8 mouse cellular contexts compared by ENCODE assay signal in genomic region chr10:81432169-81432867, GRCm38 (mm10). TPM values are rescaled to one million over a fixed set of nuclear protein-coding genes. Genes with fewer than 3 reads are reported as not detected.
DNase-seq lines count a peak whose midpoint lies in the region; ATAC-seq and TF ChIP-seq lines count a peak whose summit lies in the region.

No protein-coding gene starts in this region.

- peaks cover 34% of the 10 kb centered on the region for H3K4me1 ChIP-seq in kidney, embryonic 16.5 days (ENCODE audit: insufficient read depth, low read length)
- peaks cover 19% of the 10 kb centered on the region; the same call in 1 of the 2 replicates for H3K4me1 ChIP-seq in midbrain, postnatal 0 days (ENCODE audit: insufficient read depth, low read length)

- ATAC-seq in kidney, embryonic 16.5 days (ENCODE audit: low FRiP score, low TSS enrichment) = no peak
- peak; percentile 9 for ATAC-seq in midbrain, postnatal 0 days (ENCODE audit: low FRiP score)

- 61% methylated on average over 21 of the region's 21 CpGs for WGBS in kidney, embryonic 16.5 days
- 65% methylated on average over 21 of the region's 21 CpGs for WGBS in midbrain, postnatal 0 days

- H3K4me3 ChIP-seq in kidney, embryonic 16.5 days (ENCODE audit: low read length) = peak overlapping the region; percentile 21
- peak overlapping the region; percentile 19; the same call in 1 of the 2 replicates for H3K4me3 ChIP-seq in midbrain, postnatal 0 days (ENCODE audit: low read depth, low read length)

- H3K27ac ChIP-seq in kidney, embryonic 16.5 days (ENCODE audit: low read length) = peak overlapping the region; percentile 25; the same call in 1 of the 2 replicates
- 0 out of 2 replicates have a peak overlapping the region, but pooled peaks have one; percentile 12 for H3K27ac ChIP-seq in midbrain, postnatal 0 days (ENCODE audit: low read depth, low read length)

- peak overlapping the region; percentile 55 for H3K4me2 ChIP-seq in kidney, embryonic 16.5 days (replicated peaks; ENCODE audit: low read depth, low read length)
- H3K4me2 ChIP-seq in midbrain, postnatal 0 days (ENCODE audit: low read depth, low read length, poor library complexity, severe bottlenecking) = peak overlapping the region; percentile 54

- DNase-seq in cerebellum, adult 11-12 months = peak; percentile 75
- DNase-seq in cerebellum, adult 11 months = no peak
- peak; percentile 25 for DNase-seq in urinary bladder, postnatal 14 days (ENCODE audit: low spot score)
- no peak for DNase-seq in urinary bladder, adult 18-20 months (ENCODE audit: low spot score in 2 of 2)
- no peak for DNase-seq in midbrain, postnatal 0 days (ENCODE audit: low spot score)
- no peak for DNase-seq in layer of hippocampus, adult 18-20 months (ENCODE audit: low spot score in 2 of 2)
- no peak for DNase-seq in layer of hippocampus, adult 11-12 months (ENCODE audit: low spot score)

- no peaks in the 10 kb centered on the region for H3K9me3 ChIP-seq in kidney, embryonic 16.5 days (ENCODE audit: low read length)
- H3K9me3 ChIP-seq in midbrain, postnatal 0 days (ENCODE audit: low read length) = no peaks in the 10 kb centered on the region

- H3K9ac ChIP-seq in kidney, embryonic 16.5 days (replicated peaks; ENCODE audit: low read length) = peak overlapping the region; percentile 15; the same call in 1 of the 2 replicates
- H3K9ac ChIP-seq in midbrain, postnatal 0 days (replicated peaks; ENCODE audit: low read length, poor library complexity, severe bottlenecking) = no peak overlapping the region

- no peak for TF ChIP-seq CTCF in midbrain, postnatal 0 days (IDR thresholded peaks at IDR 0.05)

- H3K36me3 ChIP-seq in kidney, embryonic 16.5 days (ENCODE audit: insufficient read depth, low read length) = no peaks in the 10 kb centered on the region
- H3K36me3 ChIP-seq in midbrain, postnatal 0 days (ENCODE audit: insufficient read depth, low read length) = no peaks in the 10 kb centered on the region

- no peaks in the 10 kb centered on the region for H3K27me3 ChIP-seq in kidney, embryonic 16.5 days (ENCODE audit: insufficient read depth, low read length)
- H3K27me3 ChIP-seq in midbrain, postnatal 0 days (ENCODE audit: insufficient read depth, low read length) = no peaks in the 10 kb centered on the region

RNA-seq across cellular contexts. Expression of gene Nfic, which starts 23.1 kb away (rescaled TPM):
- polyA plus RNA-seq in kidney, embryonic 16.5 days (2015; fragmentation: Nextera tagmentation; extraction: Ambion mirVana) = 87.8 and 92.0 TPM in 2 replicates
- total RNA-seq in midbrain, postnatal 0 days (2014; rRNA removed) = 16.2 and 17.4 TPM in 2 replicates
- polyA plus RNA-seq in midbrain, postnatal 0 days (2015; fragmentation: Nextera tagmentation; extraction: Ambion mirVana) = 19.1 and 21.3 TPM in 2 replicates
- 10 to 100 TPM; 54.2 to 54.7 TPM for total RNA-seq in layer of hippocampus, adult 18-20 months (2021)

RNA-seq across cellular contexts. Expression of gene Smim24, which starts 39.5 kb away (rescaled TPM):
- polyA plus RNA-seq in kidney, embryonic 16.5 days (2015; fragmentation: Nextera tagmentation; extraction: Ambion mirVana) = 42.7 and 44.1 TPM in 2 replicates
- total RNA-seq in midbrain, postnatal 0 days (2014; rRNA removed) = 1.5 and 1.7 TPM in 2 replicates
- 1.1 and 2.0 TPM in 2 replicates for polyA plus RNA-seq in midbrain, postnatal 0 days (2015; fragmentation: Nextera tagmentation; extraction: Ambion mirVana)
- 1 to 10 TPM; 1.8 to 2.4 TPM for total RNA-seq in layer of hippocampus, adult 18-20 months (2021)

RNA-seq across cellular contexts. Expression of gene Gm48552, which starts 43.5 kb away (rescaled TPM):
- 1.4 and 1.6 TPM in 2 replicates for polyA plus RNA-seq in kidney, embryonic 16.5 days (2015; fragmentation: Nextera tagmentation; extraction: Ambion mirVana)
- total RNA-seq in midbrain, postnatal 0 days (2014; rRNA removed) = 6.6 TPM in 1 of 2 replicates, not detected in the other
- polyA plus RNA-seq in midbrain, postnatal 0 days (2015; fragmentation: Nextera tagmentation; extraction: Ambion mirVana) = 1.6 and 3.9 TPM in 2 replicates
- total RNA-seq in layer of hippocampus, adult 18-20 months (2021) = 1 to 10 TPM; 4.2 to 6.9 TPM

RNA-seq across cellular contexts. Expression of gene Gm48551, which starts 48.1 kb away (rescaled TPM):
- polyA plus RNA-seq in kidney, embryonic 16.5 days (2015; fragmentation: Nextera tagmentation; extraction: Ambion mirVana) = 5.0 and 5.2 TPM in 2 replicates
- 0.88 and 2.7 TPM in 2 replicates for total RNA-seq in midbrain, postnatal 0 days (2014; rRNA removed)
- polyA plus RNA-seq in midbrain, postnatal 0 days (2015; fragmentation: Nextera tagmentation; extraction: Ambion mirVana) = 5.8 and 10.2 TPM in 2 replicates
- total RNA-seq in layer of hippocampus, adult 18-20 months (2021) = 1 to 10 TPM; 4.1 to 4.8 TPM

RNA-seq across cellular contexts. Expression of gene Dohh, which starts 48.1 kb away (rescaled TPM):
- 87.6 and 104 TPM in 2 replicates for polyA plus RNA-seq in kidney, embryonic 16.5 days (2015; fragmentation: Nextera tagmentation; extraction: Ambion mirVana)
- total RNA-seq in midbrain, postnatal 0 days (2014; rRNA removed) = 120 and 132 TPM in 2 replicates
- polyA plus RNA-seq in midbrain, postnatal 0 days (2015; fragmentation: Nextera tagmentation; extraction: Ambion mirVana) = 95.8 and 115 TPM in 2 replicates
- total RNA-seq in layer of hippocampus, adult 18-20 months (2021) = 10 to 100 TPM; 82.0 to 82.9 TPM

Comparison
In these comparisons a context has a peak if more than half of its experiments do, and no peak if none do; other contexts are left out.
1. DNase-seq: peak in cerebellum, adult 11-12 months (single experiment) and urinary bladder, postnatal 14 days (single experiment); none in cerebellum, adult 11 months (single experiment), urinary bladder, adult 18-20 months (0 of 2), midbrain, postnatal 0 days (single experiment), layer of hippocampus, adult 18-20 months (0 of 2) and layer of hippocampus, adult 11-12 months (single experiment).